Mouse (Mus musculus) lung, postnatal 10 days (tissue): ENCODE measurements around the gene Copz2.
"Not testable (repeated sequence)": the region's sequence is repeated elsewhere in the genome, so short reads cannot be mapped to it uniquely, and the experiment has no call there.

Source experiments
- DNase-seq: peaks from one replicate; pipeline ENCODE4 v3.0.0; 2021

The Copz2 gene

GRCm38 (mm10) chr11:96829403-96829812, 20.3 kb upstream of the Copz2 start:
- DNase-seq: peak; percentile 95

- peak; percentile 99 for DNase-seq
Observed at GRCm38 (mm10) chr11:96829813-96830538, 19.7 kb upstream of the Copz2 start, which contains the start of gene Nfe2l1. Gene Nfe2l1 (minus strand): TSS chr11:96829968.

GRCm38 (mm10) chr11:96830539-96831216, 19.0 kb upstream of the Copz2 start:
- DNase-seq: no peak

- DNase-seq: no peak
Observed at GRCm38 (mm10) chr11:96831516-96831915, 18.2 kb upstream of the Copz2 start.

- no peak for DNase-seq
Observed at GRCm38 (mm10) chr11:96832541-96832940, 17.1 kb upstream of the Copz2 start.

- no peak for DNase-seq
Observed at GRCm38 (mm10) chr11:96832973-96833372, 16.7 kb upstream of the Copz2 start.

GRCm38 (mm10) chr11:96834127-96834526, 15.5 kb upstream of the Copz2 start:
- no peak for DNase-seq

GRCm38 (mm10) chr11:96837298-96837697, 12.4 kb upstream of the Copz2 start:
- DNase-seq: no peak

GRCm38 (mm10) chr11:96838341-96838740, 11.3 kb upstream of the Copz2 start:
- DNase-seq: no peak

- no peak for DNase-seq
Observed at GRCm38 (mm10) chr11:96839428-96839827, 10.2 kb upstream of the Copz2 start.

GRCm38 (mm10) chr11:96839877-96840276, 9.8 kb upstream of the Copz2 start:
- no peak for DNase-seq

- no peak for DNase-seq
Observed at GRCm38 (mm10) chr11:96840290-96840689, 9.4 kb upstream of the Copz2 start.

- no peak for DNase-seq
Observed at GRCm38 (mm10) chr11:96843627-96844026, 6.0 kb upstream of the Copz2 start.

- no peak for DNase-seq
Observed at GRCm38 (mm10) chr11:96847240-96847639, 2.4 kb upstream of the Copz2 start.

- no peak for DNase-seq
Observed at GRCm38 (mm10) chr11:96848694-96849093, 976 bp upstream of the Copz2 start.

GRCm38 (mm10) chr11:96849145-96849544, 525 bp upstream of the Copz2 start:
- not testable (repeated sequence) for DNase-seq

GRCm38 (mm10) chr11:96857446-96857845, 7.8 kb downstream of the Copz2 start:
- DNase-seq: no peak

GRCm38 (mm10) chr11:96859635-96860034, 10.0 kb downstream of the Copz2 start:
- no peak for DNase-seq

- peak; percentile 92 for DNase-seq
Observed at GRCm38 (mm10) chr11:96860564-96860963, 10.9 kb downstream of the Copz2 start.

GRCm38 (mm10) chr11:96861446-96861845, 11.8 kb downstream of the Copz2 start:
- DNase-seq: peak; percentile 75

- DNase-seq: peak; percentile 95
Observed at GRCm38 (mm10) chr11:96861878-96862289, 12.2 kb downstream of the Copz2 start.

- no peak for DNase-seq
Observed at GRCm38 (mm10) chr11:96862534-96862933, 12.9 kb downstream of the Copz2 start.

- DNase-seq: peak; percentile 57
Observed at GRCm38 (mm10) chr11:96863206-96863995, 13.7 kb downstream of the Copz2 start.
